Mouse (Mus musculus) monocyte, adult 59 days (primary cell): ENCODE results near the gene Hspa13. TPM values are rescaled to one million over a fixed set of nuclear protein-coding genes. Genes with fewer than 3 reads are reported as not detected.

Experiments
- total RNA-seq, 2 experiments: library from RNA; stranded (reverse); gene quantifications; one replicate each; pipeline ENCODE4 v1.2.4; 2023

The Hspa13 gene
- total RNA-seq = 10 to 100 TPM; 32.1 to 34.4 TPM

DNA sequence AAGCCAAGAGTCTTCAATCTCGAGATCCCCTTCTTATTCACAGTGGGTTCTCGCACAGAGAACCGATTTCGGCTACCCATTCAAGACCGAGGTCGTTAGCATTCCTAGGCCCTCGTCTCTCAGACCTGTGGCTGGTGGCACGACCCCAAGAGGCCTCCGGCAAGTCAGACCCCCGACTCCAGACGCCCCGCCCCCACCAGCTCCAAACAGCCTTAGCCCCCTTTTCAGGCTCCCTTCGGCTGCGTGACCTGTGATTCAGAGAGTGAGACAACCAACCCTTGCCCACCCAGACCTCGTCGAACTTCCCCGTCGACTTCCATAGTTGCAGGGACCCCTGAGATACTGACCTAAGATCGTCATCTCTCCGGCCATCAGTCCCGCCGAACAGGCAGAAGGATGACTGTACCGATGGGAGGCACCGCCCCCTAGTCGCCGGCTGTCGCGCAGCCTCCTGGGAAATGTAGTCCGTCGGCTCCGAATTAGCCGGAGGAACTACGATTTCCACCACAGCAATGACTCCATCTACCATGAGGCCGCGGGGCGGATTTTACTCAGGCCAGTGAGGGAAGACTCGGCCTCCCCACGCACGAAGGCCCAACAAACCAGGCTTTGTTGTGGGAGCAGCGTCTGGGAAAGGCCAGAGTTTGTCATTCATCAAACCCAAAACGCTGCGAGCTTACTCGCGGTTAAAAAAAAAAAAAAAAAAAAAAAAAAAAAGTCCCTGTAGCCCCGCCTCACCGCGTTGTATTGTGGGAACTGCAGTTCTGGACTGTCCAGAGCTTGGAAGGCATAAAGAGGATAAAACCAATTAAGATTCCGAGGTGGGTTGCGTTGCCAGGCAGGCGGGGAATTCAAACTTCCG is at the start of gene Hspa13:
Gene Hspa13 (minus strand): TSS at position 717 of the 862 bp plus-strand sequence.

Other genes starting within 250 kb of the Hspa13 start
- not detected for gene Lipi, start 181.0 kb downstream of the Hspa13 start, total RNA-seq
- under 1 TPM in 1 of 2 experiments, not detected in 1; 0.63 TPM for gene Rbm11, start 174.3 kb downstream of the Hspa13 start, total RNA-seq